Mouse (Mus musculus): ENCODE data around the gene Fpr2.
"Not testable (repeated sequence)": the region's sequence is repeated elsewhere in the genome, so short reads cannot be mapped to it uniquely, and the experiment has no call there.

Gene Fpr2

GRCm38 (mm10) chr17:17883840-17884239 is 3.8 kb upstream of the Fpr2 start, which contains the start of gene Fpr1:
Gene Fpr1, minus strand, starts transcription at chr17:17883940.
- DNase-seq (ENCODE audit: low spot score) = no peak

DNA sequence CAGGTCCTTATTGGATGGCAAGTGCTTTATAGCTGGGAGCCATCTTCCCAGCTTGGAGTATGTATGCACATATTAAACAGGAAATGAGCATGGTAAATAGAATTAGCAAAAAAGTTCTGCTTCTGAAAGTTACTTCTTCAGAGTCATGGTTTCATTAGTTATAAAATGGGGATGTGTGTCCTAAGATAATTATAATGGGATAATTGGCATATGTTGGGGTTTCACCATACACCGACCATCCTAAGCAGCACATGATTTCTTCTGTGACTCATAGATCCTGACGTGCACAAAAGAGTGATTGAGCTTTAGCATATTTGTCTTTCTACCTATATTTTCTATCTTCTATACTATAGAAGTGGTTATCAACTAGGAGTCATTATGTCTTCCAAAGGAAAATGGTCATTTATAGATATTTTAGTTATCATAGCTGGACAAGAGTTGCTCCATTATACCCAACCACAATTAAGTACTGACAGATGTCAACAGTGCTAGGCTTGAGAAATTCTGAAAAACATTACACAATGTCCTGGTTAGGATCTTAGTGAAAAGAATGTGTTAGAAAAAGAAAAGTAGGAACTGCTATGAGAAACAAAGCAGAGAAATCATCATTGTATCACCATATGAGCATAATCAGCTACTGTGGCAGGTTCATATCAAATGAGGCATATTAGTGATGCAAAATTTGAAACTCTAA is 2.3 kb downstream of the Fpr2 start:
- DNase-seq (ENCODE audit: low spot score) = no peak

GRCm38 (mm10) chr17:17896039-17896438 is 8.4 kb downstream of the Fpr2 start:
- peak; percentile 79 for DNase-seq (ENCODE audit: low spot score)

GRCm38 (mm10) chr17:17899268-17899667 is 11.6 kb downstream of the Fpr2 start:
- peak; percentile 30 for DNase-seq (ENCODE audit: low spot score)

GRCm38 (mm10) chr17:17900768-17901167 is 13.1 kb downstream of the Fpr2 start:
- no peak for DNase-seq (ENCODE audit: low spot score)

- DNase-seq (ENCODE audit: low spot score) = peak; percentile 87
Observed at GRCm38 (mm10) chr17:17909636-17910421, 22.2 kb downstream of the Fpr2 start.

DNA sequence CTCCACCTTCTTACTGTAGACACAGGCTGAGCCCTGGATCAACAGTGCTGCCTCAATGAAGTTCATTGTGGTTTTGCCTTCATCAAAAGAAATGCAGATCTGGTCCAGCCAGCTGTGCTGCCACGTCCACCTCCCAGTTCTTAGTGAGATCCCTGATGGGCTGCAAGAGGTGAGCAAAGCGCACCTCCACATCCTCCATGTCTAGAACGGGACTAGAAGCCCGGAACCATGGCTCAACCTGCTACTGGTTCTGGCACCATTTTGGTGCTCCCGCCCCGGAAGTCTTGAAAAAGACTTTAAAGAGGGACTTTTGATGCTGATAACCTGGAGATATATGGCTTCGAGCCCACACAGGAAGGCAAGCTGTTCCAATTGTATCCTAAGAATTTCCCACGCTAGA is 25.0 kb downstream of the Fpr2 start:
- DNase-seq (ENCODE audit: low spot score) = not testable (repeated sequence)

DNA sequence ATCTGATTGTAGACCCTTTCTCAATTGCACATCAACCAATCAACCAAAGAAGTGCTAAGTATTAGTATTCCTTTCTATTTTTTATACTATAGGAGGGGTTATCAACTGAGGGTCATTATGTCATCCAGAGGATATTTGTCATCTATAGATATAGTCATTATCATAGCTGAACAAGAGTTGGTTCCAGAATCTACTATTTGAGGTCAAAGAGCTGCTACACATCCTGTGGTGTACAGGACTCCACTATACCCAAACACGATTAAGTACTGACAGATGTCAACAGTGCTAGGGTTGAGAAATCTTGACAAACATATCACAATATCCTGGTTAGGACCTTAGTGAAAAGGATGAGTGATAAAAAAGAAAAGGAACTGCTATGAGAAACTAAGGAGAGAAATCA is 29.8 kb downstream of the Fpr2 start:
- DNase-seq (ENCODE audit: low spot score) = no peak

DNA sequence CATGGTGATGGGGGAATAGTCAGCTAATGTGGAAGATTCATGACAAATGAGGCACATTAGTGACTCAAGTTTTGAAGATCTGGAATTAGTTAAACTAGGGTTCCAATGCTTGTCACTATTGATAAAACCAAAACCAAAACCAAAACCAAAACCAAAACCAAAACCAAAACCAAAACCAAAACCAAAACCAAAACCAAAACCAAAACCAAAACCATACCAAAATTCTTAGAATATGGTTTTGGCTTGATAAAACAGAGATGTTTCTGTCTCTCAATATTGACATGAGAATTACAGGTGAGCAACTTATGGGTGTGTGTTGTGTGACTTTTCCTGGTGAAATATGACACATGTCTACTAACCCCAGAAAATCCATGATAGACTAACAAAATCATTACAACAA is 30.2 kb downstream of the Fpr2 start:
- no peak for DNase-seq (ENCODE audit: low spot score)
